Mouse (Mus musculus) splenic B cell, adult 2 months (primary cell): ENCODE data around the gene Dpy19l3.

ENCODE experiments used
- DNase-seq: peaks from one replicate; pipeline ENCODE4 v3.0.0-alpha.2; 2011; ENCODE audit warnings: low read depth, low spot score
- H3K27me3 ChIP-seq: 2 replicates; pipeline ENCODE4 v1.6.1; 2012; ENCODE audit warnings: mild to moderate bottlenecking, low read length, moderate library complexity, mixed read lengths; ENCODE audit not compliant: control insufficient read depth, poor library complexity, insufficient read depth, severe bottlenecking
- H3K36me3 ChIP-seq: 2 replicates; pipeline ENCODE4 v1.6.1; 2012; ENCODE audit warnings: mild to moderate bottlenecking, low read length, moderate library complexity, mixed read lengths; ENCODE audit not compliant: control insufficient read depth, poor library complexity, insufficient read depth, severe bottlenecking

Gene Dpy19l3

DNA sequence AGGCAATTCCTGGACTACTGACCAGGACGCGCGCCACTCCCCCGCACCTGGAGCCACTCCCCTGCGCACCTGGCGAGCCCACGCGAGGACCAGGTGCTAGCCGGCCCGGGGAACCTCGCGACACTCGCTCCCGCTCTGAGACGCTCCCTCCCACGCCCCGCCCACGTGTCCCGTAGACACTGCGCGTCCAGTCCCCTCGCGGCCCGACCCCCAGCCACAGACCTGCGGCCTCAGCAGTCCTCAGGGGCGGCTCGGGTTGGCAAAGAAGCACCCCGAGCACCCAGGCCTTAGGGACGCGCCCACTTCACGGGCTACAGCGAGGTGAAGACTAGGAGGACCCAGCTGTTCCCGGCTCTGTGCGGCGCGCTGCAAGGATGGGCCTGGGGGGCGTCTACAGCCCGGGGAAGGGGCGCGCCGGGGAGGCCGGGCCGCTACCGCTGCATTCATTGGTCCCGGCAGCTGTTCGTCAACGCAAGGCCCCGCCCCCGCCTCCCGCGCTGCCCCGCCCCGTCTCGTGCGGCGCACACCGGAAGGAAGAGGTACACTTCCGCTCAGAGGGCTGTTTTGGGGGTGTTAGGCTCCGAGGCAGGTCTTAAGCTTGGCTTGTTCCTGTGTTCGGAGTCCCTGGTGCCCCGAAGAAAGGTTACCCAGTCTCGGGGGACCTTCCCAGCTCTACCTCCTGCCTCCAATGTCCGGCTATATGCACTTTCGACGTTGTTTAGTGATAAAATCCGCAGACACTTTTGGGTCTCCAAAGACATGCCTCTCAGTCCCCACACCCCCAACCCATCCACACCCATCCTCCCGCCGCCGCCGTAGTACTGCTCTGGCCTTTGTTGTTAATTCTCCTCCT is at the start of gene Dpy19l3:
Gene Dpy19l3, minus strand, starts transcription at position 422 of the 853 bp plus-strand sequence.
- Histone ChIP-seq H3K27me3 (no peaks in the 10 kb centered on the region), H3K36me3 (no peaks in the 10 kb centered on the region; the same call in 1 of the 2 replicates)
- peak; percentile 92 for DNase-seq

DNA sequence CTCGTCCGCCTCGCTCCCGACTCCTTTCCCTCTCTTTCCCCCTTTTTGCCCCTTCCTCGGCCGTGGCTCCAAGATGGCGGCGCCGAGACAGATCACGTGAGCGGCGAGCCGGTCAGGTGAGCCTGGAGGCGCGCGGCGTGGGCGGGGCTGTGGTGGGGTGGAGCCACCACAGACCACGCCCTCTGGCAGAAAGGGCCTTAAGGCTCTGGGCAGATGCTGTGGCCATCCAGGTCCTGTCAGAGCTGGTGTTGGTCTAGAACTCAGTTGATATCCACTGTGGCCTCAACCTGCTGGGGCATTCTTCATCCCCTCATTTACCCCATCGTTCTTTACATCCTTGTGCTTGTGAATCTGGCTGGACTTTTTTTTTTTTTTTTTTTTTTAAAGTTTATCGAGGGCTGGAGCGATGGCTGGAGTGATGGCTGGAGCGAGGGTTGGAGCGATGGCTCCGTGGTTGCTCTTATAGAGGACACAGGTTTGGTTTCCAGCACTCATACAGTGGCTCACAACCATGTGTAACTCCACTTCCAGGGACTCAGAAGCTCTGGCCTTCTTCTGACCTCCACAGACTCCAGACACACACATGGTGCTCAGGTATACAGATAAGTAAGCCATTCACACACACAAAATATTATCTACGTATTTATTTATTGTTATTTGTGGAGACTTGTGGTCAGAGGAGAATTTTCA is 48.8 kb upstream of the Dpy19l3 start, which contains the start of gene Zfp507:
Gene Zfp507, minus strand, starts transcription at position 98 of the 690 bp plus-strand sequence.
- Histone ChIP-seq H3K27me3 (no peaks in the 10 kb centered on the region), H3K36me3 (peaks cover 3% of the 10 kb centered on the region; the same call in 1 of the 2 replicates)
- peak; percentile 93 for DNase-seq

DNA sequence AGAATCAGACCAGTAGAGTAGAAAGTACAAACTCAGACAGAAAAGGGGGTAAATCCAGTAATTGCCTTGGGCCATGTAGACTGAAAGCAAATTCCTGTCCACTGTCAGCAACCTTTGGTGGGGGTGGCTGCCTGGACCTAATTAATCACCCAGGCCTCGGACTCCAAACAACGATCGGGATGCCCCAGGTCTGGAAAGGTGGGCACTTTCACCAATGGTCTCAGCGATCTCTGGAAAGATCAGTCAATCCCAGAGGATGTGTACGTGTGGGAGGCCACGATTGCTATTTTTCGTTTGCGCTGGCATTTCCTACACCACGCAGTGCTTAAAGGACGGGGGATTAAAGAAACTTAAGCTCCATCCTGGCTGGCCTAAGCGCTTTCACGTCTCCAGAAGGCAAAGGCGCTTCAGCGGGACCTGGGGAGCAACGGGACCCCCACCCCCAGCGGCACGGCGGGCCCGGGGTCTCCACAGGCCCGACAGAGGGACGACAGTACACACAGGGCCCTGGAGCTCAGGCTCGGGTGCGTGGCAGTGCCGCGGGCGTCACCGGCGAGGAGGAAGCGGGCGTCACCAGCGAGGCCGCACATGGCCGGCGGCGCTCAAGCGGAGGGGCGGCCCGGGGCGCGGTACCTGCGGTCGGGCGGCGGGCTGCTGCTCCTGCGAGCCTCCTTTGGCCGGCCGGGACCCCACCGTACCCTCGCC is 48.1 kb upstream of the Dpy19l3 start:
- peaks cover 3% of the 10 kb centered on the region; the same call in 1 of the 2 replicates for H3K36me3 ChIP-seq
- no peak for DNase-seq
- no peaks in the 10 kb centered on the region for H3K27me3 ChIP-seq

DNA sequence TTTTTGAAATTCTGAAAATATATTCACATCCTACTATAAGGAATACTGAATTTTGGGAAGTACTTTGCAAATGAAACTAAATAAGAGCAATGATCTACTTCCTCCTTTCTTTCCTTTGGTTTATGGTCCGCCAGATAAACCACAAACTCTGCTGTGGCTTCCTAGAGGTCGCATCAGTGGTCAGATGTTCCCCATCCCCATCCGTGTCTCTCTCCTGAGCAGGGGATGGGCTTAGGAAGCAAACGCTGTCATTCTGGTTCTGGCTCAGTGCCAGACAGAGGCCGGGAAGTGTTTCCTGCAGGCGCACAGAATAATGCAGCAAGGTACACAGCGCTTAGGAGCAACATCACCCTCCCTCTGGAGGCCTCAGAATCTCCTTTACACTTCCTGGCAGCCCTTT is 41.9 kb upstream of the Dpy19l3 start:
- Histone ChIP-seq H3K36me3 (peaks cover 16% of the 10 kb centered on the region), H3K27me3 (no peaks in the 10 kb centered on the region)
- peak; percentile 28 for DNase-seq

DNA sequence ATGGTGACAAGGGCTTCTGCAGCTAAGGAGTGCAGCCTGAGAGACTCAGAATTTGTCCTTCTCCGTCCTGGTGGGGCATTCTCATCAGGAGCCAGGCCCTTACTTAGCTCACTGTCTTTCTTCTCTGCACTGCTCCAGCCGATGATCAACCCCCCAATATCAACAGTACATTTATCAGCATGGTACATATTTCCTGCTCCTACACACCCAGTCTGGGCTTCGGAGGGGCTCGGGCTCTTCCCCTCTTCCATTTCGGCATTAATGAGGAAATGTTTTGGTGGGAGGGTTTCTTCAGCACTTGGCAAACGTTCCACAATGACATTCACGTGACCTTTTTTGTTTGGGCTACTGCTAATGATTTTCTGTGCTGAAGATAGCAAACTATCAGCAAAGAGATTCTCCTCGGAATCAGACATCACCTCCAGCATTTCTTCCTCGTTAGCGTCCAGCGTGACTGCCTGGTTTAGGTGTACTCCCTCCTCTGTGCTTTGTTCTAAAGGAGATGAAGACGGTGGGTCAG is 40.0 kb upstream of the Dpy19l3 start:
- Histone ChIP-seq H3K27me3 (no peaks in the 10 kb centered on the region), H3K36me3 (peaks cover 17% of the 10 kb centered on the region)
- no peak for DNase-seq

DNA sequence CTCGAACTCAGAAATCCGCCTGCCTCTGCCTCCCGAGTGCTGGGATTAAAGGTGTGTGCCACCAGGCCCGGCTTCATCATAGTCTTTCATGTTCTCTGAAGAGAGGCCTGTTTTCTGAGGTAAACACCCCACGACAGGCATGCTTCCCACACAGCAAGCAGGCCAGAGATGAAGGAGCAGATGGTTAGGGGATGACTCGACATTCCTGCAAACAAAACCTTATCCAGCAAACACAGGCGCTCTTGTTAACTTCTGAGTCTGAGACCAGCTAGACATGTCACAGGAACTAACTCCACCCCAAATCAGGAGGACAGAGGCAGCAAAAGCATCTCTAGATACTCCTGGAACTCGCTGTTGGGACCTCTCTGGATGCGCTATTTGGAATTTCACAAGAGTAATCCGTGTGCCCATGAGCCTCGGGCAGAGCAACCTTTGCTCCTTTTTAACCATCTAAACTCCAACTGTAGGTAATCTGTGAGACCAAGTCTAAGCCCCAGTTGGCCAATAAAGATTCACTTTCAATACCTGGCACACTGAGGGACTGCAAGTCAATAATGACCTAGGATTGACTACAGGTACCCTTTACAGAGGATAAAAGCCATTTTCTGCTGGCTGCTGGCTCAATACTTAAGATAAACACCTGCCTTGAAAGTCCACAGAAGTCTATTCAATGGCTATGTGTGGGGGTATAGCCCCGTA is 38.0 kb upstream of the Dpy19l3 start:
- no peak for DNase-seq
- Histone ChIP-seq H3K27me3 (no peaks in the 10 kb centered on the region), H3K36me3 (peaks cover 21% of the 10 kb centered on the region)

DNA sequence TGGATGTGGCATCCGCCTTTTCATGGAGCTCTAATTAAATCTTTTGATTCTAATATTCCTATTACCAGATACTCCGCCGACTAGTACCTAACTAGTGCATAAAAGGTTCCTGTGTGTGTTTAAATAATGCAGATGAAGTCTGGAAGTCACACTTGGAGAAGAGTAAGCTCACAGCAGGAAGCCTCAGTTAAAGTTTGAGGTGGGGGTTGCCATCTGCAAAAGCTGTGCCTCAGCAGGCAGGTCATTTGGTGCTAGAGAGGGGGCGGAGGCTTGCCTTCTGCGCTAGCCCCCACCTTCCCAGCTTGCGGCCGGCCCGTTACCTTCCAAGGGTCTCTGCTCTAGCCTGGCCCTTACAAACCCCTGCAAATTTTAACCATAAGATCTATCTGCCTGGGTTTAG is 36.7 kb upstream of the Dpy19l3 start:
- no peak for DNase-seq
- no peaks in the 10 kb centered on the region for H3K27me3 ChIP-seq
- H3K36me3 ChIP-seq = peaks cover 21% of the 10 kb centered on the region

DNA sequence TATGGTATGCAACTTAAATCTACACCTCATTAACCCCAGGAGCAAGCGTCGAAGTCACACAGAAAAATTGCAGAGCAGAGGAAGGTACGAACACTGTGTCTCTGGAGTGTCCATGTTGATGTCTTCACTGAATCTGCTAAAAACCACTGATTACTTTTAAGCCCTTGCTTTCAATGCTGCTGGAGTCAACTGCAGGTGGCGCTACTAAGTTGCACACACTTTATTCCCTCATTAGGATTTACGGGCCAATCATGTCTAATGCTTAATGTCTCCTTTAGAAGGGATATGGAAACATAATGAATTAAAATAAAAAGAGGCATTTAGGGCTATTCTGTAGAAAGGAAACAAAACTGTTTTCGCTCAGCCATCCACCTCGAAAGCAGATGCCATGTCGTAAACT is 35.9 kb upstream of the Dpy19l3 start:
- peak; percentile 19 for DNase-seq
- H3K36me3 ChIP-seq = peaks cover 21% of the 10 kb centered on the region
- no peaks in the 10 kb centered on the region for H3K27me3 ChIP-seq

DNA sequence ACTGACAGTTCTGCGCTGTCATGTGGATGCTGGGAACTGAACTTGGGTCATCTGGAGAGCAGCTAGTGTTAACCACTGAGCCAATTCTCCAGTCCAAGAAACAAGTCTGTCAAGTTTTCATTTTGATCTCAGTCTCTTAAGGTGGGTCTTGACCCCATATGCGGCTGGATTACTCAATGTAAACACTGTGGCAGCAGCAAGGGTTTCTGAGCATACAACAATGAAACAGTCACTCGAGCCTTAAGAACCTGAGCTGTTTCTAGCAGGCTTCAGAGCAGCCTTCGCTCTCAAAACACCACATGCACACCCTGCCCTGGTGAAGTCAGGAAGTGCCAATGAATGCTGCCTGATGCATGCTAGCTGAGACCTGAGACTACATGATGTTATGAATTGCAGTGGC is 31.3 kb upstream of the Dpy19l3 start:
- no peaks in the 10 kb centered on the region for H3K27me3 ChIP-seq
- DNase-seq = no peak
- H3K36me3 ChIP-seq = peaks cover 7% of the 10 kb centered on the region; the same call in 1 of the 2 replicates

DNA sequence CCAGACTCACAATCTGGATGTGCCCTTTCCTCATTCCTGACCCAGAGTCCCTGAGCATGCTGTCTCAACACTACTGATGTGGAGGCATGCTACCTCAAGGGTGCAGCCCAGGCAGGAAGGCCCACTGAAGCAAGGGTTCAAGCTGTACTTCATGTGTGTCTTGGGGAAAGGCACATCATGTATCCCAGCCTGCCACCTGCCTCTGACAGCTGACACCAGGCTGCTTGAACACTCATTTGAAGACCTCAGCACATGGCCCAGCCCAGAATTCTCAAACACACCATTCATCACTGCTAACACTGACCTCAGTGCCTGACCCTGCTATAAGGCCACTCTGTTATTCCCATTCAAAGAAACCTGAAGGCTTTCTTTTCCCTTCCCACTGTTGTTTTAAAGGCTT is 28.0 kb upstream of the Dpy19l3 start:
- H3K36me3 ChIP-seq = peaks cover 6% of the 10 kb centered on the region; the same call in 1 of the 2 replicates
- DNase-seq = no peak
- no peaks in the 10 kb centered on the region for H3K27me3 ChIP-seq

DNA sequence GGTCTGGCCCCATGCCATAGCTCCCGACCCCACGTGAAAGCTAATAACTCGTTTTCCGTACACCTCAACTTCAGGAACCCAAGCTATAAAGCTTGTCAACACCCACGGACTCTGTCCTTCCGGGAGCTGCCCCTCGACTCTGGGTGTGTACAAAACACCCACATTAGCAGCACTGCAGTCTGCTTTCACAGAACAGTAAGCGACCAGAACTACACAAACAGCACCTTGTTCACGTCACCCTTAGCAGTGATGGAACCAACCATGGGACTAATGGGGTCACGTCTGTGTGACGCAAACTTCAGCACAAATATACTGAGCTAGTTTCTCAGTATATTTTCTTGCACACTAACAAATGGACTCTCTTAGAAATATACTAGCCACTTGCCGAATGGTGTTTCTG is 19.9 kb upstream of the Dpy19l3 start:
- Histone ChIP-seq H3K27me3 (no peaks in the 10 kb centered on the region), H3K36me3 (peaks cover 2% of the 10 kb centered on the region)
- DNase-seq = no peak

DNA sequence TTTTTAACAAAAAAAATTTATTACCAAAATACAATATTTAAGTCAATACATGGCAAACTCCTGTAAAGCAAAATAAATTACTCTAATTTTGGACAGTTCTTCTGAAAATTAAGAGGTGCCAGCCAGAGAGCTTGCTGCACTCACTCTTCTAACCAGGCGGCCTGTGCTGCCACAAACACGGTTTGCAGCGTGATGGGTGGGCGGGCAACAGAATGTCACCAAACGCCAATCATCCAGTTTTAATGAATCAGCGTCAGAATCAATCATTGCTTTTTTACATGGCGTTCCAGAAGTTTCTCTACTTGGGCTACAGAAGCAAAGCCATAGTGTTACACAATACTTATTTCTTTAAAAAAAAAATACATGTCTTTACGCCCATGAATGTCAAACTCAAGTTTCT is 18.1 kb upstream of the Dpy19l3 start:
- Histone ChIP-seq H3K27me3 (no peaks in the 10 kb centered on the region), H3K36me3 (peaks cover 2% of the 10 kb centered on the region)
- DNase-seq = no peak

DNA sequence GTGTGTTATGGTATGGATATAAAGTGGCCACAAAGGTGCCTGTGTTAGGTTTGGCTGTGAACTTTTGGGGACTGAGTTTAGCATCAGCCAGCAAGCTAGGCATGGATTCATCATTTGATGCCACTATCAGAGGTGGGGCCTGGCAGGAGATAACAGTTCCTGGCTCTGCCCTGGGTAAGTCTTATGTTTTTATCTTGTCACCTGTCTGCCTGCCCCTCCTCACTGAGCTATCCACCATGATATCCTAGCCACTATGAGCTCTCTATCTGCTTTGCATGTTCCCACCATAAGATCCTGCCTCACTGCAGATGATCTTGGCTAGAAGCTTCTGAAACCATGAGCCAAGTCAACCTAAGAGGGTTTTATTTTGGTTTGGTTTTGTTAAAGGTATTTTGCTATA is 16.9 kb upstream of the Dpy19l3 start:
- Histone ChIP-seq H3K27me3 (no peaks in the 10 kb centered on the region), H3K36me3 (peaks cover 2% of the 10 kb centered on the region; the same call in 1 of the 2 replicates)
- no peak for DNase-seq

DNA sequence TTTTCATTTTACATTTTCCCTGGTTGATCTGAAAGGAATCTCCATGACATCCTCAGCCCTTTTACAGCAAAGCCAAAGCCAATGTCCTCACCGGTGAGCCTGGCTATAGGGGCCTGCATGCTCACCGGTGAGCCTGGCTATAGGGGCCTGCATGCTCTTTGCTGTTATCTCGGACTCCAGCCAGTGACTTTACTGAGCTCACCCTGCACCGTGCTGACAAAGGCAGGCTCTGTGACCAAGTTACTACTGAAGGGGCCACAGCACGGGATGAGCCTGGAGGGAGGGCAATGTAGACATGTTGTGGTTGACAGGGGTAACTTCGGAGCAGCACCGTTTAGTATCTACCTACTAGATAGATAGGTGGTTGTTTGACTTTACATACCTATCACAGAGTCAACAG is 15.9 kb upstream of the Dpy19l3 start:
- Histone ChIP-seq H3K36me3 (peaks cover 2% of the 10 kb centered on the region; the same call in 1 of the 2 replicates), H3K27me3 (no peaks in the 10 kb centered on the region)
- no peak for DNase-seq
